Mouse (Mus musculus): ENCODE data around the gene Zic4.

GRCm38 (mm10) chr9:91361033-91361855 lies 969 bp upstream of the Zic4 start:
- TF ChIP-seq CTCF (IDR thresholded peaks at IDR 0.05; ENCODE audit: borderline replicate concordance, control insufficient read depth, extremely low read depth, insufficient read depth, low read length, poor library complexity): no peak
- TF ChIP-seq POLR2A (IDR thresholded peaks at IDR 0.05; ENCODE audit: control insufficient read depth, extremely low read depth, insufficient read depth, low read length, poor library complexity): no peak
